In the genomic region with DNA sequence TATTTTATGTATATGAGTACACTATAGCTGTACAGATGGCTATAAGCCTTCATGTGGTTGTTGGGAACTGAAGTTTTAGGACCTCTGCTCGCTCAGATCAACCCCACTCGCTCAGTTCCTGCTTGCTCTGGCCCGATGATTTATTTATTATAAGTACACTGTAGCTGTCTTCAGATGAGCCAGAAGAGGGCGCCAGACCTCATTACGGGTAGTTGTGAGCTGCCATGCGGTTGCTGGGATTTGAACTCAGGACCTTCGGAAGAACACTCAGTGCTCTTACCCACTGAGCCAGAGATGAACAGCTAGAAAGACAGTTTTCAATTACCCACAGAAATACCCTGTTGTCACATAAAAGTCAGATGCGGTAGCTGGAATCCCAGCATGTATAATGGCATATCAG, we compare ENCODE assay signal across 13 mouse cellular contexts. TPM values are rescaled to one million over a fixed set of nuclear protein-coding genes. Genes with fewer than 3 reads are reported as not detected.
DNase-seq lines count a peak whose midpoint lies in the region; ATAC-seq and TF ChIP-seq lines count a peak whose summit lies in the region.
"Had no signal": no experiment of that assay in that cellular context is flagged by ENCODE, and none has a peak within 500 bp of the region (broad histone marks: within the 10 kb centered on the region; RNA-seq: fewer than 3 reads in every experiment).

No protein-coding gene starts in this region.

- H3K9ac ChIP-seq in midbrain, postnatal 0 days (replicated peaks; ENCODE audit: low read length, poor library complexity, severe bottlenecking), result no peak overlapping the region
- no peak overlapping the region for H3K9ac ChIP-seq in midbrain, embryonic 11.5 days (ENCODE audit: low read length)
- no peak overlapping the region for H3K9ac ChIP-seq in midbrain, embryonic 13.5 days (replicated peaks)
- H3K9ac ChIP-seq in midbrain, embryonic 16.5 days (ENCODE audit: low read depth, low read length), result no peak overlapping the region
- H3K9ac ChIP-seq: hindbrain, embryonic 12.5 days; neural tube, embryonic 13.5 days had no signal

- peak; percentile 37; the same call in 1 of the 2 replicates for TF ChIP-seq CTCF in midbrain, postnatal 0 days (IDR thresholded peaks at IDR 0.05)

- no peak overlapping the region for H3K27ac ChIP-seq in midbrain, postnatal 0 days (ENCODE audit: low read depth, low read length)
- no peak overlapping the region for H3K27ac ChIP-seq in midbrain, embryonic 11.5 days (ENCODE audit: low read depth, low read length)
- no peak overlapping the region for H3K27ac ChIP-seq in midbrain, embryonic 13.5 days
- H3K27ac ChIP-seq in midbrain, embryonic 16.5 days (ENCODE audit: low read length), result no peak overlapping the region
- H3K27ac ChIP-seq: hindbrain, embryonic 12.5 days; macrophage; neural tube, embryonic 13.5 days had no signal

- 0 out of 2 replicates have a peak, but pooled peaks cover 3% of the 10 kb centered on the region for H3K4me1 ChIP-seq in midbrain, postnatal 0 days (ENCODE audit: insufficient read depth, low read length)
- peaks cover 2% of the 10 kb centered on the region for H3K4me1 ChIP-seq in midbrain, embryonic 11.5 days (ENCODE audit: control insufficient read depth, insufficient read depth, low read length)
- peaks cover 13% of the 10 kb centered on the region for H3K4me1 ChIP-seq in midbrain, embryonic 13.5 days (replicated peaks)
- peaks cover 7% of the 10 kb centered on the region for H3K4me1 ChIP-seq in midbrain, embryonic 16.5 days (ENCODE audit: control insufficient read depth, insufficient read depth, low read length)

- no peak overlapping the region for H3K4me2 ChIP-seq in midbrain, postnatal 0 days (ENCODE audit: low read depth, low read length, poor library complexity, severe bottlenecking)
- no peak overlapping the region for H3K4me2 ChIP-seq in midbrain, embryonic 11.5 days
- no peak overlapping the region for H3K4me2 ChIP-seq in midbrain, embryonic 13.5 days (replicated peaks)
- no peak overlapping the region for H3K4me2 ChIP-seq in midbrain, embryonic 16.5 days (ENCODE audit: low read length)
- H3K4me2 ChIP-seq: hindbrain, embryonic 12.5 days; neural tube, embryonic 13.5 days had no signal

- H3K4me3 ChIP-seq in midbrain, postnatal 0 days (ENCODE audit: low read depth, low read length), result no peak overlapping the region
- no peak overlapping the region for H3K4me3 ChIP-seq in midbrain, embryonic 11.5 days (ENCODE audit: low read depth, low read length)
- no peak overlapping the region for H3K4me3 ChIP-seq in midbrain, embryonic 13.5 days (replicated peaks)
- H3K4me3 ChIP-seq in midbrain, embryonic 16.5 days (ENCODE audit: low read depth, low read length), result no peak overlapping the region
- H3K4me3 ChIP-seq: hindbrain, embryonic 12.5 days; neural tube, embryonic 13.5 days had no signal

- DNase-seq in embryo, embryonic 10.5 days (ENCODE audit: low spot score), result peak; percentile 14
- no peak for DNase-seq in embryo, embryonic 10 days (ENCODE audit: low spot score)
- no peak for DNase-seq in midbrain, postnatal 0 days (ENCODE audit: low spot score)
- no peak for DNase-seq in midbrain, embryonic 11.5 days (ENCODE audit: low spot score, missing footprints)
- peak; percentile 11 for DNase-seq in lung, postnatal 14 days
- peak; percentile 56 for DNase-seq in thymus, postnatal 4 days
- DNase-seq: gastrocnemius, postnatal 25 days; layer of hippocampus, postnatal 36 days had no signal

- WGBS in midbrain, postnatal 0 days, result 89% methylated on average over 8 of the region's 8 CpGs
- WGBS in midbrain, embryonic 11.5 days, result 87% methylated on average over 8 of the region's 8 CpGs
- 93% methylated on average over 8 of the region's 8 CpGs for WGBS in midbrain, embryonic 13.5 days
- 92% methylated on average over 8 of the region's 8 CpGs for WGBS in midbrain, embryonic 16.5 days

- H3K36me3 ChIP-seq in midbrain, postnatal 0 days (ENCODE audit: insufficient read depth, low read length), result no peaks in the 10 kb centered on the region
- no peaks in the 10 kb centered on the region for H3K36me3 ChIP-seq in midbrain, embryonic 11.5 days (ENCODE audit: control insufficient read depth, insufficient read depth, low read length)
- H3K36me3 ChIP-seq in midbrain, embryonic 13.5 days, result no peaks in the 10 kb centered on the region
- no peaks in the 10 kb centered on the region for H3K36me3 ChIP-seq in midbrain, embryonic 16.5 days (ENCODE audit: control insufficient read depth, insufficient read depth, low read length)
- H3K36me3 ChIP-seq: hindbrain, embryonic 12.5 days; neural tube, embryonic 13.5 days had no signal

- H3K9me3 ChIP-seq in midbrain, postnatal 0 days (ENCODE audit: low read length), result no peaks in the 10 kb centered on the region
- H3K9me3 ChIP-seq in midbrain, embryonic 11.5 days (ENCODE audit: control insufficient read depth, low read length), result no peaks in the 10 kb centered on the region
- no peaks in the 10 kb centered on the region for H3K9me3 ChIP-seq in midbrain, embryonic 13.5 days
- no peaks in the 10 kb centered on the region for H3K9me3 ChIP-seq in midbrain, embryonic 16.5 days (replicated peaks; ENCODE audit: control insufficient read depth, low read length, poor library complexity, severe bottlenecking)
- H3K9me3 ChIP-seq: hindbrain, embryonic 12.5 days; neural tube, embryonic 13.5 days had no signal

- H3K27me3 ChIP-seq in midbrain, postnatal 0 days (ENCODE audit: insufficient read depth, low read length), result no peaks in the 10 kb centered on the region
- no peaks in the 10 kb centered on the region for H3K27me3 ChIP-seq in midbrain, embryonic 11.5 days (ENCODE audit: control insufficient read depth, insufficient read depth, low read length)
- no peaks in the 10 kb centered on the region for H3K27me3 ChIP-seq in midbrain, embryonic 13.5 days
- no peaks in the 10 kb centered on the region for H3K27me3 ChIP-seq in midbrain, embryonic 16.5 days (ENCODE audit: control insufficient read depth, insufficient read depth, low read depth, low read length)
- H3K27me3 ChIP-seq: hindbrain, embryonic 12.5 days; neural tube, embryonic 13.5 days had no signal

- no peak for ATAC-seq in midbrain, postnatal 0 days (ENCODE audit: low FRiP score)
- no peak for ATAC-seq in midbrain, embryonic 11.5 days (ENCODE audit: low FRiP score)
- ATAC-seq in midbrain, embryonic 13.5 days, result no peak
- no peak for ATAC-seq in midbrain, embryonic 16.5 days

RNA-seq across cellular contexts. Expression of gene Zfp654, which starts 5.5 kb away (rescaled TPM):
- 8.4 and 12.2 TPM in 2 replicates for total RNA-seq in midbrain, postnatal 0 days (2014; rRNA removed)
- 2.7 TPM in 2 replicates for polyA plus RNA-seq in midbrain, postnatal 0 days (2015; fragmentation: Nextera tagmentation; extraction: Ambion mirVana)
- polyA plus RNA-seq in midbrain, embryonic 11.5 days (2014; fragmentation: Nextera tagmentation; extraction: Ambion mirVana), result 8.1 and 8.5 TPM in 2 replicates
- 6.2 and 6.8 TPM in 2 replicates for polyA plus RNA-seq in midbrain, embryonic 13.5 days (2015; fragmentation: Nextera tagmentation; extraction: Ambion mirVana)
- 5.9 and 6.1 TPM in 2 replicates for polyA plus RNA-seq in midbrain, embryonic 16.5 days (2015; fragmentation: Nextera tagmentation; extraction: Ambion mirVana)

RNA-seq across cellular contexts. Expression of gene Cggbp1, which starts 5.8 kb away (rescaled TPM):
- 66.0 and 80.9 TPM in 2 replicates for total RNA-seq in midbrain, postnatal 0 days (2014; rRNA removed)
- polyA plus RNA-seq in midbrain, postnatal 0 days (2015; fragmentation: Nextera tagmentation; extraction: Ambion mirVana), result 47.4 and 53.0 TPM in 2 replicates
- polyA plus RNA-seq in midbrain, embryonic 11.5 days (2014; fragmentation: Nextera tagmentation; extraction: Ambion mirVana), result 124 and 143 TPM in 2 replicates
- polyA plus RNA-seq in midbrain, embryonic 13.5 days (2015; fragmentation: Nextera tagmentation; extraction: Ambion mirVana), result 78.9 and 84.5 TPM in 2 replicates
- 73.4 and 82.7 TPM in 2 replicates for polyA plus RNA-seq in midbrain, embryonic 16.5 days (2015; fragmentation: Nextera tagmentation; extraction: Ambion mirVana)

Comparison
In these comparisons a context has a peak if more than half of its experiments do, and no peak if none do; other contexts are left out.
1. DNase-seq: peak in embryo, embryonic 10.5 days (single experiment), lung, postnatal 14 days (single experiment) and thymus, postnatal 4 days (single experiment); none in embryo, embryonic 10 days (single experiment), midbrain, postnatal 0 days (single experiment) and midbrain, embryonic 11.5 days (single experiment).